Mouse (Mus musculus) forebrain, postnatal 0 days (tissue): Measurements from ENCODE around the gene Jmjd8. TPM values are rescaled to one million over a fixed set of nuclear protein-coding genes. Genes with fewer than 3 reads are reported as not detected.
"Not testable (repeated sequence)": the region's sequence is repeated elsewhere in the genome, so short reads cannot be mapped to it uniquely, and the experiment has no call there.

Experiments used
- ATAC-seq: fragments of 200-750 bp; cut with Nextera tagmentation; 2 replicates; pipeline ENCODE4 v1.8.0; 2017; ENCODE audit warnings: mild to moderate bottlenecking, moderate library complexity
- DNase-seq: peaks from one replicate; pipeline ENCODE4 v3.0.0-alpha.2; 2015
- H3K27ac ChIP-seq: fragments of 300-500 bp; sonication (generic); 2 replicates; pipeline ENCODE4 v1.5.1; 2014; ENCODE audit warnings: low read depth, mild to moderate bottlenecking, antibody characterized with exemption, low read length, moderate library complexity, mixed read lengths
- H3K27me3 ChIP-seq: fragments of 300-500 bp; sonication (generic); 2 replicates; pipeline ENCODE4 v1.6.1; 2014; ENCODE audit warnings: mild to moderate bottlenecking, low read length, mixed read lengths; ENCODE audit not compliant: insufficient read depth
- H3K36me3 ChIP-seq: fragments of 300-500 bp; sonication (generic); 2 replicates; pipeline ENCODE4 v1.6.1; 2014; ENCODE audit warnings: mild to moderate bottlenecking, moderate library complexity; ENCODE audit not compliant: insufficient read depth
- H3K4me1 ChIP-seq: fragments of 300-500 bp; sonication (generic); 2 replicates; pipeline ENCODE4 v1.6.1; 2014; ENCODE audit warnings: antibody characterized with exemption; ENCODE audit not compliant: insufficient read depth
- H3K4me2 ChIP-seq: fragments of 300-500 bp; sonication (generic); 2 replicates; pipeline ENCODE4 v1.6.1; 2014; ENCODE audit warnings: low read depth, mild to moderate bottlenecking, moderate library complexity
- H3K4me3 ChIP-seq: fragments of 300-500 bp; sonication (generic); 2 replicates; pipeline ENCODE4 v1.5.1; 2014; ENCODE audit warnings: low read depth, low read length, mixed read lengths
- H3K9ac ChIP-seq: fragments of 300-500 bp; sonication (generic); 2 replicates; pipeline ENCODE4 v1.6.1; 2014; ENCODE audit warnings: mild to moderate bottlenecking
- H3K9me3 ChIP-seq: fragments of 300-500 bp; sonication (generic); 2 replicates; pipeline ENCODE4 v1.6.1; 2016; ENCODE audit warnings: low read length
- CTCF ChIP-seq: sonication (generic); IDR thresholded peaks from 2 replicates; pipeline ENCODE4 v1.5.1; 2016; ENCODE audit warnings: antibody characterized with exemption, control low read depth, low read depth
- WGBS: fragments of 180-500 bp; shearing (Covaris S2); extraction: QIAGEN DNeasy Blood & Tissue Kit; methylation state at CpG from one replicate; pipeline ENCODE4 v1.1.7; 2014; 5-methylcytosine and 5-hydroxymethylcytosine counted together
- polyA plus RNA-seq: library from polyadenylated mRNA; unstranded; fragments of >200 nt; fragmentation: Nextera tagmentation; extraction: Ambion mirVana; gene quantifications from 2 replicates; pipeline ENCODE4 v1.2.1, GENCODE M21; 2015
- total RNA-seq: library from RNA; depleted of rRNA; stranded (reverse); fragments of >200 nt; gene quantifications from 2 replicates; pipeline ENCODE4 v1.2.3, GENCODE M21; 2014

The Jmjd8 gene
- total and polyA plus RNA-seq, 2 experiments from 2014 or later: 49.5 to 52.2 TPM

DNA sequence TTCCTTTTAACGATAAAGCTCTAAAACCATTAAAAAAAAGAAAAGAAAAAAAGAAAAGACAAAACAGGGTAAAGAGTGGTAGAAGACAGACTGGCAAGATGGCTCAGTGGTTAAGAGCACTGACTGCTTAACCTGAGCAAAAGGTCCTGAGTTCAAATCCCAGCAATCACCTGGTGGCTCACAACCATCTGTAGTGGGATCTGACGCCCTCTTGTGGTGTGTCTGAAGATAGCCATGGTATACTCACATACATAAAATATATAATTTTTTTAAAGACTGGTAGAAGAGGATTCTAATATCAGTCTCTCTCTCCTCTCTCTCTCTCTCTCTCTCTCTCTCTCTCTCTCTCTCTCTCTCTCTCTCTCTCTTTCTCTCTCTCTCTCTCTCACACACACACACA is 21.2 kb upstream of the Jmjd8 start:
- not testable (repeated sequence) for H3K27ac ChIP-seq, H3K4me3 ChIP-seq, H3K36me3 ChIP-seq, H3K9ac ChIP-seq, DNase-seq, ATAC-seq, H3K9me3 ChIP-seq, H3K27me3 ChIP-seq, H3K4me2 ChIP-seq
- TF ChIP-seq CTCF: peak; percentile 46
- 55% methylated on average over 2 of the region's 2 CpGs for WGBS
- peaks cover 23% of the 10 kb centered on the region for H3K4me1 ChIP-seq

DNA sequence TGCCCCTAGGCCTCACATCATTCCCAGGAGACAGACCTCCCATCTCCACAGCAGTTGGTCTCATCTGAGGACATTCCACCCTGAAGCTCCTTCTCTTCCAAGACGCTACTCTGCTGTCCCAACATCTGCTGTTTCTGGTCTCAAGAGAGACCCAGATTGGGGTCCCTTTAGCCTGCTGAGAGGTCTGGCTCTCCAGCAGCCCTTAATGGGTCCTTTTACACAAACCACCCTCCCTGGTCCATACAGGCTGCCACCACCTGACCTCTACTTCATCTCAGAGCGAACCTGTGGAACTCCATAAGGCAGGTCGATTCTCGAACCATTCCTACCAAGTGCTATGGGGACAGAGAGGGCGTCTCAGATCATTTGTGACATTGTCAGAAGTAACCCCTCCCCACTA is 20.6 kb upstream of the Jmjd8 start:
- Histone ChIP-seq H3K4me2 (peak overlapping the region; percentile 65), H3K9me3 (no peaks in the 10 kb centered on the region), H3K4me3 (peak overlapping the region; percentile 95), H3K27me3 (no peaks in the 10 kb centered on the region), H3K36me3 (no peaks in the 10 kb centered on the region), H3K9ac (peak overlapping the region; percentile 97), H3K4me1 (peaks cover 23% of the 10 kb centered on the region), H3K27ac (peak overlapping the region; percentile 96)
- TF ChIP-seq CTCF: no peak
- ATAC-seq (no peak), DNase-seq (peak; percentile 36)
- 35% methylated on average over 5 of the region's 5 CpGs for WGBS

DNA sequence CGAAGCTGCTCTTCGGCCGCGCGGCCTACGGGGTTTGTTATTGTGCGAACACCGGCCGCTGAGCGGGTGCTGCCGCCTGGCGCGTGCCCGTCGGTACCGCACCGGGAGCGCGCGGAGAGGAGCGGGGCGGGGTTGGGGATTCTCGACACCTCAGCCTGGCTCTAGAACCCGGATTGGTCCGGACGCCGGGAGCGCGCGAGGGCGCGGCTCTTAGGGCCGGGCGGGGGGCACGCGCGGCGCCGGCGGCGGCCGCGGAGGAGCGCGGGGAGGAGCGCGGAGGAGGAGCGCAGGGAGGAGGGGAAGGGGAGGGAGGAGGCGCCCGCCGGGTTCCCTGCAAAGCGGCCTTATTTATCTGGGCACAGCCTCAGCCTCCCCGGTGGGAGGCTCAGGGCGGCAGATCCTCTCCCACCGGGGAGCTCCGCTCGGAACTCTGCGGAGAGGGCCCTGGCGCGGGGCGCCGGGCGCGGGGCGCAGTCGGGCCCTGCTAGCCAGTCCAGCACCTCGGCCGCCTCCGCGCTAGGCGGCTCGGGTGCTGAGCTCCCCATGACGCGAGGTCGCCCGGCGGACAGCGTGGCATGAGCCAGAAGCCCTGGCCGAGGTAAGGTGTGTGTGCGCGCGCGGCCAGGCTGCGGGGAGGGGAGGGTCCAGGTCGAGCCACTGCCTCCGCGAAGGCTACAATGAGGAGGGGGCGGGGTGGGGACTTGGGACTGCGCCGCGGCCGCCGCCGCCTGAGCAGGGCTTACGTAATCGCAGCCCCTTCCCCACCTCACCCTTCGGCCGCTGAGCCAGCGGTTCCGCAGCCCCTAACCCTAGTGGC is 19.7 kb upstream of the Jmjd8 start, which contains the start of gene Fbxl16:
Gene Fbxl16 (plus strand): TSS at position 297 of the 817 bp plus-strand sequence.
- peaks cover 29% of the 10 kb centered on the region for H3K4me1 ChIP-seq
- H3K27ac ChIP-seq: peak within 1 kb of the TSS; percentile 96
- no peaks in the 10 kb centered on the region for H3K36me3 ChIP-seq
- H3K9ac ChIP-seq: peak within 1 kb of the TSS; percentile 97
- H3K9me3 ChIP-seq: no peaks in the 10 kb centered on the region
- peak within 1 kb of the TSS; percentile 65 for H3K4me2 ChIP-seq
- peak; percentile 97 for DNase-seq
- peak; percentile 58 for TF ChIP-seq CTCF
- 1% methylated on average over 91 of the region's 100 CpGs for WGBS
- H3K27me3 ChIP-seq: no peaks in the 10 kb centered on the region
- ATAC-seq: peak; percentile 92
- peak within 1 kb of the TSS; percentile 95 for H3K4me3 ChIP-seq

DNA sequence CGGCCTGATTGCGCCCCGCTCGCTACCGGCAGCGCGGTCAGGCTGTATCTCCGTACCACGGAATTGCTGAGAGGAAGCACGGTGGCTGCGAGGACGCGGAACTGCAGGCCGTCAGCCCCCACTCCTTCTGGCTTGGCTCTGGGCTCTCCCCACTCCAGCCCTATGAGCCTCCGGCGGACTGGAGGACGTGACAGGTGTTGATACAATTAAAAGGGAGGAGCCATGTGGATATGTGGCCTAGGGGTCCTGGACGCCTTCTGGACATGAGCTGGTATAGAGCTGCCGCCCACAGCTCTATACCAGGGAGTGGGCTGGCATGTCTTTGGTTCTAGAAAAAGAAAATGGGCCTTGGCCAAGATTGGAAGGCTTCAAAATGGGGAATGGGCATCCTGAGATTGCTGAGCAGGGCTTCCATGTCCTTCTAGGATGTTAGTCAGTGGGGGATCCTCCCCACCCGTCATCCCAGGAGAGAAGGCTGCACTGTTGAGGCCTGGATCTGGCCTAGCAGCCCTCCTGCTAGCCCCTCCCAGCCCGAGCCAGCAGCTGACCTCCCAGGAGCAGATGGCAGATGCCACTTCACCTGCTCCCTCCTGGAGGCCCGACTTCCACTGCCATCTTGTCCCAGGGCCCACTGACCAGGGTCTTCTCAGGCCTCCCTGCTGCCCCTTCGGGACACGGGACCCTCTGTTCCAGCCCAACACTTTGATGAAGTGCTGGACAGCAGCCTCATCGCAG is 18.9 kb upstream of the Jmjd8 start:
- H3K9me3 ChIP-seq: no peaks in the 10 kb centered on the region
- DNase-seq (no peak), ATAC-seq (peak; percentile 12; the same call in 1 of the 2 replicates)
- peak overlapping the region; percentile 95 for H3K4me3 ChIP-seq
- 11% methylated on average over 25 of the region's 25 CpGs for WGBS
- no peaks in the 10 kb centered on the region for H3K27me3 ChIP-seq
- H3K27ac ChIP-seq: peak overlapping the region; percentile 96
- peak; percentile 40 for TF ChIP-seq CTCF
- peak overlapping the region; percentile 97 for H3K9ac ChIP-seq
- H3K36me3 ChIP-seq: no peaks in the 10 kb centered on the region
- H3K4me2 ChIP-seq: peak overlapping the region; percentile 65
- H3K4me1 ChIP-seq: peaks cover 29% of the 10 kb centered on the region

GRCm38 (mm10) chr17:25810890-25811289 is 17.8 kb upstream of the Jmjd8 start:
- no peak overlapping the region for H3K9ac ChIP-seq

GRCm38 (mm10) chr17:25813471-25813870 is 15.2 kb upstream of the Jmjd8 start:
- Histone ChIP-seq H3K27ac (peak overlapping the region; percentile 57), H3K4me1 (peaks cover 24% of the 10 kb centered on the region), H3K36me3 (peaks cover 22% of the 10 kb centered on the region), H3K4me2 (peak overlapping the region; percentile 38), H3K9ac (peak overlapping the region; percentile 41), H3K4me3 (no peak overlapping the region), H3K27me3 (no peaks in the 10 kb centered on the region), H3K9me3 (no peaks in the 10 kb centered on the region)
- ATAC-seq (peak; percentile 38), DNase-seq (peak; percentile 65)
- WGBS: 3% methylated on average over 20 of the region's 20 CpGs
- TF ChIP-seq CTCF: peak; percentile 67

More at GRCm38 (mm10) chr17:25810890-25811289, 17.8 kb upstream of the Jmjd8 start:
- Histone ChIP-seq H3K36me3 (no peaks in the 10 kb centered on the region), H3K4me2 (peak overlapping the region; percentile 65; the same call in 1 of the 2 replicates), H3K27ac (no peak overlapping the region), H3K9me3 (no peaks in the 10 kb centered on the region), H3K4me1 (peaks cover 29% of the 10 kb centered on the region), H3K27me3 (no peaks in the 10 kb centered on the region), H3K4me3 (no peak overlapping the region; the same call in 1 of the 2 replicates)
- no peak for TF ChIP-seq CTCF
- no peak for DNase-seq
- 72% methylated on average over 4 of the region's 4 CpGs for WGBS
- no peak for ATAC-seq

- Histone ChIP-seq H3K27ac (no peak overlapping the region), H3K27me3 (no peaks in the 10 kb centered on the region), H3K9me3 (no peaks in the 10 kb centered on the region), H3K36me3 (peaks cover 38% of the 10 kb centered on the region), H3K4me2 (no peak overlapping the region), H3K9ac (no peak overlapping the region), H3K4me1 (peaks cover 10% of the 10 kb centered on the region; the same call in 1 of the 2 replicates), H3K4me3 (no peak overlapping the region)
- no peak for TF ChIP-seq CTCF
- no peak for DNase-seq
- no peak for ATAC-seq
- WGBS: 88% methylated on average over 11 of the region's 11 CpGs
These were observed 11.0 kb upstream of the Jmjd8 start for GRCm38 (mm10) chr17:25817662-25818061.
